Mouse (Mus musculus): ENCODE data around the gene Haspin. TPM values are rescaled to one million over a fixed set of nuclear protein-coding genes. Genes with fewer than 3 reads are reported as not detected.
A peak's percentile ranks its signal among the peaks of the same experiment; 100 is the strongest.

Haspin gene
- polyA plus RNA-seq, 1 experiment = 14.0 TPM

- peak overlapping the region; percentile 58 for H3K4me3 ChIP-seq (ENCODE audit: low read depth, low read length)
- no peaks in the 10 kb centered on the region for H3K36me3 ChIP-seq (ENCODE audit: control insufficient read depth, insufficient read depth, low read length, poor library complexity, severe bottlenecking)
- H3K9ac ChIP-seq (ENCODE audit: low read depth, poor library complexity, severe bottlenecking) = peak overlapping the region; percentile 25
- H3K4me1 ChIP-seq (ENCODE audit: control insufficient read depth, insufficient read depth, low read length) = no peaks in the 10 kb centered on the region
- TF ChIP-seq EP300 (IDR thresholded peaks at IDR 0.05; ENCODE audit: insufficient read depth, low read depth, low read length) (no peak), CTCF (IDR thresholded peaks at IDR 0.05; ENCODE audit: low read depth, low read length) (no peak), POLR2A (IDR thresholded peaks at IDR 0.05; ENCODE audit: insufficient read depth, low read length) (no peak)
- no peak overlapping the region for H3K27ac ChIP-seq (ENCODE audit: insufficient read depth, low read length)
- no peaks in the 10 kb centered on the region for H3K9me3 ChIP-seq (replicated peaks; ENCODE audit: control insufficient read depth, insufficient read depth, low read length, poor library complexity, severe bottlenecking)
- no peaks in the 10 kb centered on the region for H3K27me3 ChIP-seq (ENCODE audit: control insufficient read depth, insufficient read depth, low read length, poor library complexity, severe bottlenecking)
These were observed 30.0 kb upstream of the Haspin start for GRCm38 (mm10) chr11:73168071-73168470.

- no peaks in the 10 kb centered on the region for H3K36me3 ChIP-seq (ENCODE audit: control insufficient read depth, insufficient read depth, low read length, poor library complexity, severe bottlenecking)
- no peak overlapping the region for H3K9ac ChIP-seq (ENCODE audit: low read depth, poor library complexity, severe bottlenecking)
- no peaks in the 10 kb centered on the region for H3K9me3 ChIP-seq (replicated peaks; ENCODE audit: control insufficient read depth, insufficient read depth, low read length, poor library complexity, severe bottlenecking)
- no peaks in the 10 kb centered on the region for H3K27me3 ChIP-seq (ENCODE audit: control insufficient read depth, insufficient read depth, low read length, poor library complexity, severe bottlenecking)
- H3K27ac ChIP-seq (ENCODE audit: insufficient read depth, low read length) = no peak overlapping the region
- TF ChIP-seq EP300 (IDR thresholded peaks at IDR 0.05; ENCODE audit: insufficient read depth, low read depth, low read length) (no peak), CTCF (IDR thresholded peaks at IDR 0.05; ENCODE audit: low read depth, low read length) (no peak), POLR2A (IDR thresholded peaks at IDR 0.05; ENCODE audit: insufficient read depth, low read length) (no peak)
- no peaks in the 10 kb centered on the region for H3K4me1 ChIP-seq (ENCODE audit: control insufficient read depth, insufficient read depth, low read length)
- H3K4me3 ChIP-seq (ENCODE audit: low read depth, low read length) = no peak overlapping the region
These were observed 24.2 kb upstream of the Haspin start for GRCm38 (mm10) chr11:73162284-73162683.

GRCm38 (mm10) chr11:73161616-73162015, 23.5 kb upstream of the Haspin start:
- TF ChIP-seq CTCF (IDR thresholded peaks at IDR 0.05; ENCODE audit: low read depth, low read length) (no peak), EP300 (IDR thresholded peaks at IDR 0.05; ENCODE audit: insufficient read depth, low read depth, low read length) (no peak), POLR2A (IDR thresholded peaks at IDR 0.05; ENCODE audit: insufficient read depth, low read length) (no peak)
- no peak overlapping the region for H3K4me3 ChIP-seq (ENCODE audit: low read depth, low read length)
- H3K9ac ChIP-seq (ENCODE audit: low read depth, poor library complexity, severe bottlenecking) = no peak overlapping the region
- no peaks in the 10 kb centered on the region for H3K9me3 ChIP-seq (replicated peaks; ENCODE audit: control insufficient read depth, insufficient read depth, low read length, poor library complexity, severe bottlenecking)
- H3K36me3 ChIP-seq (ENCODE audit: control insufficient read depth, insufficient read depth, low read length, poor library complexity, severe bottlenecking) = no peaks in the 10 kb centered on the region
- no peak overlapping the region for H3K27ac ChIP-seq (ENCODE audit: insufficient read depth, low read length)
- no peaks in the 10 kb centered on the region for H3K4me1 ChIP-seq (ENCODE audit: control insufficient read depth, insufficient read depth, low read length)
- no peaks in the 10 kb centered on the region; the same call in 1 of the 2 replicates for H3K27me3 ChIP-seq (ENCODE audit: control insufficient read depth, insufficient read depth, low read length, poor library complexity, severe bottlenecking)

GRCm38 (mm10) chr11:73160811-73161200, 22.7 kb upstream of the Haspin start:
- no peaks in the 10 kb centered on the region for H3K4me1 ChIP-seq (ENCODE audit: control insufficient read depth, insufficient read depth, low read length)
- TF ChIP-seq CTCF (IDR thresholded peaks at IDR 0.05; ENCODE audit: low read depth, low read length) (no peak), EP300 (IDR thresholded peaks at IDR 0.05; ENCODE audit: insufficient read depth, low read depth, low read length) (no peak), POLR2A (IDR thresholded peaks at IDR 0.05; ENCODE audit: insufficient read depth, low read length) (no peak)
- peak overlapping the region; percentile 32 for H3K9ac ChIP-seq (ENCODE audit: low read depth, poor library complexity, severe bottlenecking)
- H3K27ac ChIP-seq (ENCODE audit: insufficient read depth, low read length) = no peak overlapping the region
- no peaks in the 10 kb centered on the region; the same call in 1 of the 2 replicates for H3K27me3 ChIP-seq (ENCODE audit: control insufficient read depth, insufficient read depth, low read length, poor library complexity, severe bottlenecking)
- no peaks in the 10 kb centered on the region for H3K36me3 ChIP-seq (ENCODE audit: control insufficient read depth, insufficient read depth, low read length, poor library complexity, severe bottlenecking)
- H3K4me3 ChIP-seq (ENCODE audit: low read depth, low read length) = peak overlapping the region; percentile 66
- H3K9me3 ChIP-seq (replicated peaks; ENCODE audit: control insufficient read depth, insufficient read depth, low read length, poor library complexity, severe bottlenecking) = no peaks in the 10 kb centered on the region

GRCm38 (mm10) chr11:73159957-73160810, 22.1 kb upstream of the Haspin start, which contains the start of gene P2rx5:
P2rx5 (plus strand) TSS chr11:73160421.
- Histone ChIP-seq H3K36me3 (ENCODE audit: control insufficient read depth, insufficient read depth, low read length, poor library complexity, severe bottlenecking) (no peaks in the 10 kb centered on the region), H3K9me3 (replicated peaks; ENCODE audit: control insufficient read depth, insufficient read depth, low read length, poor library complexity, severe bottlenecking) (no peaks in the 10 kb centered on the region), H3K9ac (ENCODE audit: low read depth, poor library complexity, severe bottlenecking) (peak within 1 kb of the TSS; percentile 32), H3K27me3 (ENCODE audit: control insufficient read depth, insufficient read depth, low read length, poor library complexity, severe bottlenecking) (no peaks in the 10 kb centered on the region; the same call in 1 of the 2 replicates), H3K4me3 (ENCODE audit: low read depth, low read length) (peak within 1 kb of the TSS; percentile 66), H3K27ac (ENCODE audit: insufficient read depth, low read length) (no peak within 1 kb of the TSS), H3K4me1 (ENCODE audit: control insufficient read depth, insufficient read depth, low read length) (no peaks in the 10 kb centered on the region)
- TF ChIP-seq POLR2A (IDR thresholded peaks at IDR 0.05; ENCODE audit: insufficient read depth, low read length) (no peak), EP300 (IDR thresholded peaks at IDR 0.05; ENCODE audit: insufficient read depth, low read depth, low read length) (no peak), CTCF (IDR thresholded peaks at IDR 0.05; ENCODE audit: low read depth, low read length) (no peak)

- H3K4me1 ChIP-seq (ENCODE audit: control insufficient read depth, insufficient read depth, low read length) = no peaks in the 10 kb centered on the region
- no peak overlapping the region for H3K27ac ChIP-seq (ENCODE audit: insufficient read depth, low read length)
- no peaks in the 10 kb centered on the region; the same call in 1 of the 2 replicates for H3K27me3 ChIP-seq (ENCODE audit: control insufficient read depth, insufficient read depth, low read length, poor library complexity, severe bottlenecking)
- H3K9me3 ChIP-seq (replicated peaks; ENCODE audit: control insufficient read depth, insufficient read depth, low read length, poor library complexity, severe bottlenecking) = no peaks in the 10 kb centered on the region
- no peak overlapping the region for H3K9ac ChIP-seq (ENCODE audit: low read depth, poor library complexity, severe bottlenecking)
- TF ChIP-seq CTCF (IDR thresholded peaks at IDR 0.05; ENCODE audit: low read depth, low read length) = no peak
- no peak for TF ChIP-seq POLR2A (IDR thresholded peaks at IDR 0.05; ENCODE audit: insufficient read depth, low read length)
- no peak for TF ChIP-seq EP300 (IDR thresholded peaks at IDR 0.05; ENCODE audit: insufficient read depth, low read depth, low read length)
- H3K4me3 ChIP-seq (ENCODE audit: low read depth, low read length) = no peak overlapping the region
- no peaks in the 10 kb centered on the region for H3K36me3 ChIP-seq (ENCODE audit: control insufficient read depth, insufficient read depth, low read length, poor library complexity, severe bottlenecking)
These were observed 17.0 kb upstream of the Haspin start for GRCm38 (mm10) chr11:73155071-73155470.
